Mouse (Mus musculus): ENCODE measurements around the gene Tmed2. TPM values are rescaled to one million over a fixed set of nuclear protein-coding genes. Genes with fewer than 3 reads are reported as not detected.
"Not testable (repeated sequence)": the region's sequence is repeated elsewhere in the genome, so short reads cannot be mapped to it uniquely, and the experiment has no call there.

The Tmed2 gene
- polyA plus RNA-seq, 1 experiment from 2014 or later = 367 TPM

DNA sequence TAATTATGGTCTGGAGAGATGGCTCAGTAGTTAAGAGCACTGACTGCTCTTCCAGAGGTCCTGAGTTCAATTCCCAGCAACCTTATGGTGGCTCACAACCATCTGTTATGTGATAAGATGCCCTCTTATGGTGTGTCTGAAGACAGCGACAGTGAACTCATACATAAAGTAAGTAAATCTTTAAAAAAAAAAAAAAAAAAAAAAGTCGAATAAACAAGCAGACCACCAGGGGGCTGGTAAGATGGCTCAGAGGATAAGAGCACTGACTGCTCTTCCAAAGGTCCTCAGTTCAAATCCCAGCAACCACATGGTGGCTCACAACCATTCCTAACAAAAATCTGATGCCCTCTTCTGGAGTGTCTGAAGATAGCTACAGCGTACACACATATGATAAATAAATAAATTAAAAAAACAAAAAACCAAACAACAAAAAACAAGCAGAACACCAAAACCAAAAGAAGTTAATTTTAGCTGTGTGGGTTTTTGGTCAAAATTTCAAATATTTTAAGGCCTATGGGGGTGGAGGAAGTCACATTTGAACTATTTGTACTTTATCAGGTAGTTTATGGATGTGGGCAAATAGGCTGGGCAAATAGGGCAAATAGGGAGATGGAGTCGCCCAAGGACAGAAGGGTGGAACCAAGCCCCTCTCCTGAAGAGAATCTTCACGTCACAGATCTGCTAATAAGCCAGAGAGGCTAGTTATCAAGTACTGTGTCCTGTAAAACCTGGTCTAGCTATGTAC, 11.0 kb downstream of the Tmed2 start:
- peaks cover 48% of the 10 kb centered on the region for H3K36me3 ChIP-seq
- H3K27ac ChIP-seq = peak overlapping the region; percentile 91; the same call in 1 of the 2 replicates
- H3K9ac ChIP-seq = peak overlapping the region; percentile 89; the same call in 1 of the 2 replicates
- not testable (repeated sequence) for H3K27me3 ChIP-seq; H3K9me3 ChIP-seq; ATAC-seq (ENCODE audit: low FRiP score)
- H3K4me1 ChIP-seq (replicated peaks) = peaks cover 18% of the 10 kb centered on the region
- peak overlapping the region; percentile 93 for H3K4me3 ChIP-seq
- 39% methylated on average over 5 of the region's 5 CpGs for WGBS
- peak overlapping the region; percentile 80 for H3K4me2 ChIP-seq

DNA sequence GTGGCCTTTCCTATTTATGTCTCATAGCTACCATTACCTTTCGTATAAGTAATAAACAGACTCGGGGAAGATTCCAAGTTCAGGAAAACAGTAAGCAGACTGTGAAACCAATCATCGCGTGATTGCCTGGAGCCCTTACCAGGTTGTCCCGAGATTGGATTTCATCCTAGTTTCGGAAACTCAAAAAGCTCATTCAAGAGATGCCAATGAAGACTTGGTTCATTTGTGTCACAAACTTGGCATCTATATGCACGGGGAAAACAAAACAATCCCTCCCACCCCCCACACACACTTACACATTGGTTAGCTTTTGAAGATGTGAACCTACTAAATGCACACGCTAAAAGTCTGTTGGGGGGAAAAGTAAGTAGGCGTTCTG, 11.6 kb downstream of the Tmed2 start:
- peak overlapping the region; percentile 91 for H3K27ac ChIP-seq
- ATAC-seq (ENCODE audit: low FRiP score) = peak; percentile 46; the same call in 1 of the 2 replicates
- H3K4me1 ChIP-seq (replicated peaks) = peaks cover 18% of the 10 kb centered on the region
- H3K36me3 ChIP-seq = peaks cover 48% of the 10 kb centered on the region
- H3K27me3 ChIP-seq = no peaks in the 10 kb centered on the region
- H3K9ac ChIP-seq = peak overlapping the region; percentile 89
- H3K4me3 ChIP-seq = peak overlapping the region; percentile 93
- no peaks in the 10 kb centered on the region for H3K9me3 ChIP-seq
- 16% methylated on average over 9 of the region's 9 CpGs for WGBS
- peak overlapping the region; percentile 80 for H3K4me2 ChIP-seq

DNA sequence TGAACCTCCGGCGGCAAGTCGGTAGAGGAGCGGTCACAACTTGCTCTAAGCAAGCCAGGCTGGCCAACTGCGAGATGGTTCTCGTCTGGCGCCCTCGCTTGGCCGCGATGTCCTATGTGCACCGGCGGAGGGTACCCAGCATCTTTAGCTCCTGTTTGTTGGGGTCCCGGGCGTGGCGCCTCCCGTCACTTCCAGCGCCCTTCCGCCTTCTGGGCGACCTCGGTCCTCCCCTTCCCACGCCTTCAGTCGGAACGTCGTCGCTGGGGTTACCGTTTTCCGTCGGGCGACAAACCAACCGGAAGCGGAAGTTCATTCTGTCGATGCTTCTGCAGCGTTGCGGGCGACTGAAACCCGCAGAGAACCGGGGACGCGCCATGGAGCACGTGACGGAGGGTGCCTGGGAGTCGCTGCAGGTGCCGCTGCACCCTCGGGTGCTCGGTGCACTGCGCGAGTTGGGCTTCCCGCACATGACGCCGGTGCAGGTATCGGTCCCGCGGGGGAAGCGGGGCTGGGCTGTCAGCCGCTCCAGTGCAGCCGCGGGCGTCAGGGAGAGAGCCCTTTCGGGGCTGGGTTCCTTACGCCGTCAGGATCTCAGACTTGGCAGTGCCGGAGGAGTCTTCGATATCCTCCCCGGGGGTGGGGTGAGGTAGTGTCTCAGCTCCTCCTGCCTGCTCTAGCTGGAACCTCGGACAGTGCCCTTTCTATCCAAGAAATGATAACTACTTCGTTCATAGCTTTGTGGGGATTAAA, 12.2 kb downstream of the Tmed2 start, which contains the start of gene Ddx55:
Gene Ddx55 (plus strand): TSS at position 307 of the 750 bp plus-strand sequence.
- peak within 1 kb of the TSS; percentile 89 for H3K9ac ChIP-seq
- WGBS = under 1% methylated on average over 63 of the region's 66 CpGs
- H3K36me3 ChIP-seq = peaks cover 47% of the 10 kb centered on the region
- ATAC-seq (ENCODE audit: low FRiP score) = peak; percentile 92
- H3K4me2 ChIP-seq = peak within 1 kb of the TSS; percentile 80
- peak within 1 kb of the TSS; percentile 91 for H3K27ac ChIP-seq
- no peaks in the 10 kb centered on the region for H3K9me3 ChIP-seq
- no peaks in the 10 kb centered on the region for H3K27me3 ChIP-seq
- H3K4me1 ChIP-seq (replicated peaks) = peaks cover 18% of the 10 kb centered on the region
- H3K4me3 ChIP-seq = peak within 1 kb of the TSS; percentile 93

DNA sequence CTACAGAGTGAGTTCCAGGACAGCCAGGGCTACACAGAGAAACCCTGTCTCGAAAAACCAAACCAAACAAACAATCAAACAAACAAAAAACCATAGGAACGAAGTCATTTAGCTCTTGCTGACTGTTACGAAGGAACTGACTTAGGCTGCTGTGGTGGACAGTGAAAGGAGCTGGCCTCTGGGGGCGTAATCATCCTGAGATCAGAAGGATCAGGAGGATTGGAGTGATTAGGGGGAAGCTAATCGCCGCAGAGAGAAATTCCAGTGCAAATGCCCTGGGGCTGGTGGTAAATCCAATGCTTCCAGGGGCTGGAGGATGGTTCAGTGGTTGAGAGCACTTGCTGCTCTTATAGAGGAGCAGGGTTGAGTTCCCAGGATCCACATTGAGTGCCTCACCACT, 13.1 kb downstream of the Tmed2 start:
- 83% methylated on average over 6 of the region's 6 CpGs for WGBS
- peak overlapping the region; percentile 89 for H3K9ac ChIP-seq

DNA sequence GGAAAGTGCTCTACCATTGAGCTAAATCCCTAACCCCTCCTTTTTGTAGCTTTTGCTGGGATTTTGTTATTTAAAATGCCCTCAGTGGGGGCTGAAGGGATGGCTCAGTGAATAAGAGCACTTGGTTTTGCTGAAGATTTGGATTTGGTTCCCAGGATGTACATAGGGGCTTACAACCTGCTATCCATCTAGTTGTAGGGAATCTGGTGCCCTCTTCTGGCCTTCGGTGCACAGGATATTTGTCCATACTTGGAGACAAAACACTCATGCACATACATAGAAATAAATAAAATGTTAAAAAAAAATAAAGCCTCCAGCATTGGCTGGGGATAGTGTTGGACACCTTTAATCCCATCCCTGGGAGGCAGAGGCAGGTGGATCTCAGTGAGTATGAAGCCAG, 14.7 kb downstream of the Tmed2 start:
- H3K27ac ChIP-seq = no peak overlapping the region
- 85% methylated on average over 1 of the region's 1 CpGs for whole genome bisulfite sequencing
- H3K4me1 ChIP-seq (replicated peaks) = peaks cover 18% of the 10 kb centered on the region
- no peak overlapping the region for H3K9ac ChIP-seq
- no peaks in the 10 kb centered on the region for H3K9me3 ChIP-seq
- ATAC-seq (ENCODE audit: low FRiP score) = no peak
- no peaks in the 10 kb centered on the region for H3K27me3 ChIP-seq
- H3K4me2 ChIP-seq = no peak overlapping the region
- H3K4me3 ChIP-seq = no peak overlapping the region
- peaks cover 59% of the 10 kb centered on the region for H3K36me3 ChIP-seq

More for the DNA sequence above, 13.1 kb downstream of the Tmed2 start:
- Histone ChIP-seq H3K27ac (no peak overlapping the region), H3K36me3 (peaks cover 47% of the 10 kb centered on the region), H3K27me3 (no peaks in the 10 kb centered on the region), H3K9me3 (no peaks in the 10 kb centered on the region), H3K4me2 (peak overlapping the region; percentile 80), H3K4me3 (peak overlapping the region; percentile 93), H3K4me1 (replicated peaks) (peaks cover 18% of the 10 kb centered on the region)
- no peak for ATAC-seq (ENCODE audit: low FRiP score)

DNA sequence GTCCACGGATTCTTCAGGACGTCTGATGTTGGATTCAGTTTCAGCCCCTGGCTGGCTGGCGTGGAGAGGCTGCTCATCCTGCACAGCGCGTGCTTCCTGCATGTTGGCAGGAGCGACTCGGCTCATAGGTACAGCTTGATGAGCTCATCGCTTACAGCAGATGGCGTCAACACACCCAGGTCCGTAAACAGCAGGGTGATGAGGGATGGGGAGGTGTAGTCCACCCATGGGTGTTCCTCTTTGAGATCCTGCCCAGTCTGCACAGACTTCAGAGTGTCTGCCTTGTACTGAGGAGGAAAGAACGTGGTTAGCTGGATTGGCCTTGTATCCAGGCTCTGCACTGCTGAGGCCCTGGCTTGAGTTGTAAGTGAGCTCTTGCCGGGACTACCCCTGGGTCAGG, 30.6 kb downstream of the Tmed2 start:
- ATAC-seq (ENCODE audit: low FRiP score) = no peak
- H3K4me1 ChIP-seq (replicated peaks) = no peaks in the 10 kb centered on the region
- H3K36me3 ChIP-seq = peaks cover 98% of the 10 kb centered on the region
- no peak overlapping the region for H3K27ac ChIP-seq
- no peak overlapping the region for H3K9ac ChIP-seq
- H3K4me2 ChIP-seq = no peak overlapping the region
- no peaks in the 10 kb centered on the region for H3K9me3 ChIP-seq
- H3K4me3 ChIP-seq = no peak overlapping the region
- WGBS = 88% methylated on average over 12 of the region's 12 CpGs
- no peaks in the 10 kb centered on the region for H3K27me3 ChIP-seq

DNA sequence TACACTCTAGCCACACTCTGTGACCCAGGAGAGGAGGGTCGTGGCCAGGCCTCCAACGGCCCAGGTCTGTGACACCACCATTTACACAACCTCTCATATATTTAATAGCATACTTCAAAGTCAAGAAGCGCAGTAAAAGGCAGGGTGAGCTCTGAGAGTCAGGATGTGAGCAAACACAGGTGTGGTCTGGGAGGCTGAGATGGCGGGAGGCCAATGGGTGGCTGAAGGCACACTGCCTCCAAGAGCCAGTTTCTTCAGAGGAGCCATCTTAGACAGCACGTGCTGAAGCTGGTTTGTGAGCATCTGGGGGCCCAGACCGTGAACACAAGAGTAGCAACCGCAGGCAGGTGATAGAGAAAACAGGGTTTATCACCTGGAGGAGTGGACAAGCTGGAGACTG, 35.0 kb downstream of the Tmed2 start:
- Histone ChIP-seq H3K27ac (no peak overlapping the region), H3K4me1 (replicated peaks) (peaks cover 26% of the 10 kb centered on the region), H3K27me3 (no peaks in the 10 kb centered on the region), H3K4me3 (no peak overlapping the region), H3K4me2 (no peak overlapping the region), H3K9me3 (no peaks in the 10 kb centered on the region), H3K36me3 (peaks cover 67% of the 10 kb centered on the region), H3K9ac (no peak overlapping the region)
- 95% methylated on average over 7 of the region's 7 CpGs for WGBS
- ATAC-seq (ENCODE audit: low FRiP score) = no peak

DNA sequence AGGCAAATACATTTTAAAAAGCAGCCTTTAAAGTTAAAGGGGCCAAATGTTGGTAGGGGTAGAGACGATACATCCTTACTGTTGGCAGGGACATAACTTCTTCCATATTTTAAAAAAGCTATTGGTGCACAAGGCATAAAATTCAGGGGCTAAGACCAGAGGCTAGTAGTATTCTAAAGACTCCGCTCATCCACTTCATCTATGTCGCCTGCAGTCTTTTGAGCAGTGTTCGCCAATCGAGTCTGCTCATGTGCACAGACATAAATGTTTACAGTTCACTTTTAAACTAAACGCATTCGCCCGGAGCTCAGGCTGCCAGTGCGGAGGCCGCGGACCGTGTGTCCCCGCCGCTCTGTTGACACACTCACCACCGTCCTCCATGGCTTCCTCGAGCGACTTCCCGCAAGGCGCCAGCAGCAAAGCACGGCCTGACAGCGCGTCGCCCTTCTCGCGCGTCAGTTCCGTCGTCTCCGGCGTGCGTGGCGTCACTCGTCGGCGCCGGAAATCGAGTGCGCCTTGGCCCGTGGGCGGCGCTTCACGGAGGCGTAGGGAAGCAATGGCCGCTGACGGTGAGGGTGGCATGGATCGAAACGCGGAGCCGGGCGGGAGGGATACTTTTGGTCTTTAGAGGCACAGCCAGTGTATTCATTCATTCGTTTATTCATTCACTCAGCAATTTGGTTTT, 38.3 kb downstream of the Tmed2 start, which contains the start of the genes Eif2b1 and Gtf2h3:
Gene Eif2b1 (minus strand): TSS at position 499 of the 685 bp plus-strand sequence.
Gene Gtf2h3 (plus strand): TSS at position 508 of the 685 bp plus-strand sequence.
- peaks cover 32% of the 10 kb centered on the region for H3K4me1 ChIP-seq (replicated peaks)
- no peaks in the 10 kb centered on the region for H3K9me3 ChIP-seq
- 1% methylated on average over 51 of the region's 51 CpGs for WGBS
- peaks cover 49% of the 10 kb centered on the region for H3K36me3 ChIP-seq
- peak within 1 kb of the TSS; percentile 67; the same call in 1 of the 2 replicates for H3K27ac ChIP-seq
- peak within 1 kb of the TSS; percentile 80 for H3K9ac ChIP-seq
- H3K4me3 ChIP-seq = peak within 1 kb of the TSS; percentile 80
- ATAC-seq (ENCODE audit: low FRiP score) = peak; percentile 90
- no peaks in the 10 kb centered on the region for H3K27me3 ChIP-seq
- H3K4me2 ChIP-seq = peak within 1 kb of the TSS; percentile 89

DNA sequence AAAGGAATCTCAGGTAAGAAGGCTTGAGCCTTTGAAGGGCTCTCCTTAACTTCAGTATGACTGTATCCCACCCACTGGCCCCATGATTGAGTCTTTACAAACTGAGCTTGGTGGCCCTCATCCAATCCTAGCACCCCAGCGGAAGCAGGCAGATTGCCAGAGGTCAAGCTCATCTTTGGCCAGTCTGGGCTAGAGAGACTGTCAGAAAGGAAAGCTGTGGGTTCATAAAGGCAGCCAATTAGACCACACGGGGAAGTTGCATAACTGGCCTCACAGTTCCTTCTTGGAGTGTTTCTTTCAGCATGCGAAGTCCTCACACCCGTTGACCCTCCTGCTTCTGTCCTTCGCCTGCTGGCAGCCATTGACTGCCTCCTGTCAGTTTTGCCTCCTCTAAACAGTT, 42.0 kb downstream of the Tmed2 start:
- no peak for ATAC-seq (ENCODE audit: low FRiP score)
- H3K27ac ChIP-seq = no peak overlapping the region
- no peak overlapping the region for H3K9ac ChIP-seq
- H3K9me3 ChIP-seq = no peaks in the 10 kb centered on the region
- H3K4me3 ChIP-seq = no peak overlapping the region
- no peaks in the 10 kb centered on the region for H3K27me3 ChIP-seq
- 90% methylated on average over 5 of the region's 5 CpGs for WGBS
- peaks cover 27% of the 10 kb centered on the region for H3K4me1 ChIP-seq (replicated peaks)
- peaks cover 50% of the 10 kb centered on the region for H3K36me3 ChIP-seq
- no peak overlapping the region for H3K4me2 ChIP-seq

DNA sequence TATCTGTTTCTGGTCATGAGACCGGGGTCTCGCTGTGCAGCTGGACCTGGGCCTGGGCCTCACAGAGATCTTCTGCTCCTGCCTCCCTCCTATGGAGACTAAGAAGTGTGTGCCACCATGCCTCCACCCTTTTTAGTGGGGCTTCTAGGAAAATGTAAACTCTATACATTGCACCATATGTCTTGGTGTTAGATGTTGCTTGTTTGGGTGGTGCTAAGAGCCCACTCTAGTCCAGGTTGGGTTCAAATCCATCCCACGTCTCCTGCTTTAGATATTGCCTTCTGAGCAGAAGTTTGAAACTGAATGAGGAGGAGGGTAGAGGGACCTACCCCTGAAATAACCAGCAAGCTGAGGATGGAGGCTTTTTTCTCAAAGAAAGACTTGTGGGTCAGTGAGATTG, 52.3 kb downstream of the Tmed2 start:
- WGBS = 94% methylated on average over 3 of the region's 3 CpGs
- ATAC-seq (ENCODE audit: low FRiP score) = no peak
- peaks cover 85% of the 10 kb centered on the region for H3K36me3 ChIP-seq
- no peaks in the 10 kb centered on the region for H3K9me3 ChIP-seq
- H3K4me3 ChIP-seq = no peak overlapping the region
- no peak overlapping the region for H3K4me2 ChIP-seq
- no peak overlapping the region for H3K27ac ChIP-seq
- H3K9ac ChIP-seq = no peak overlapping the region
- H3K27me3 ChIP-seq = no peaks in the 10 kb centered on the region
- H3K4me1 ChIP-seq (replicated peaks) = no peaks in the 10 kb centered on the region

DNA sequence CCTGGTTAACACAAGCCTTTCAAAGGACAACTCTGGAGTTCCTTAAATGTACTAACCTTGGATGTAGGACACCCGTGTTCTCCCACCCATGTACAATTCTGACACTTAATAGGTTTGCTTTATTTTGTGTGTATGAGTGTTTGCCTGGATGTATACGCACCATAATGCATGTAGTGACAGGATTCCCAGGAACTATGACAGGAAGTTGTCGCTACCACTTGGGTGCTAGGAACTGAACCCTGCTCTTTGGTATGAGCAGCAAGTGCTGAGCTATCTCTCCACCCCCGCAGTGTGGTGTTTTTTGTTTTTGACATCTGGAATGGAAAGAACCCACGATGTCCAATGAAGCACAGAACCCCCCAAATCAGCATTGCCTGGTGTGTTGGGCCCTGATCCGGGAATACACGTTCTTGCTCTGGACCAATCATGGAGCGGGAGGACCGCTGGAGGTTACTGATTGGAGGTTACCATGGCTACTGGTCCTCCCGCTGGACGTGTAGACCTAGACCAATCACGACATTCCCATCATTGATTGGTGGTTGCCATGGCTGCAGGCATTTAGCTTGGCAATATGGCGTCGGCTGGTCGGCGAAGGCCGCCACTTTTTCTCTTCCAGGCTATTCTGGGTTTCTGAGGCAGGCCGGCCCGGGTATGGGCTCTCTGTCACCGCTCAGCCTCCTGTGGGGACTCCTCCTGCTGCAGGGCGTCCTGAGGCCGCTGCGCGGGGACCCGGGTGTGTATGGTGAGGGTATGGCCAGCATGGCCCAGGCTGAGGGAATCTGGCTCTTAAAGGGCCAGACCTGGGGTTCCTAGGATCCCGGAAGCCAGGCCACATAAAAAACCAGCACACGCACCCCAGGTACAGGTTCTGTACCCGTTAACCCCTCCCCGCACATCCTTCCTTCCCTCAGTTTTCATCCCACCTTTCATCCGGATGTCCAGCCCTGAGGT, 58.0 kb downstream of the Tmed2 start:
- no peaks in the 10 kb centered on the region for H3K27me3 ChIP-seq
- H3K36me3 ChIP-seq = peaks cover 55% of the 10 kb centered on the region
- no peaks in the 10 kb centered on the region for H3K9me3 ChIP-seq
- H3K4me2 ChIP-seq = peak overlapping the region; percentile 98
- ATAC-seq (ENCODE audit: low FRiP score) = peak; percentile 100
- H3K4me3 ChIP-seq = peak overlapping the region; percentile 90
- H3K9ac ChIP-seq = peak overlapping the region; percentile 83
- peak overlapping the region; percentile 40; the same call in 1 of the 2 replicates for H3K27ac ChIP-seq
- H3K4me1 ChIP-seq (replicated peaks) = peaks cover 19% of the 10 kb centered on the region
- WGBS = 6% methylated on average over 30 of the region's 30 CpGs
